Mouse (Mus musculus): ENCODE data around the gene Gm4881. TPM values are rescaled to one million over a fixed set of nuclear protein-coding genes. Genes with fewer than 3 reads are reported as not detected.
"Not testable (repeated sequence)": the region's sequence is repeated elsewhere in the genome, so short reads cannot be mapped to it uniquely, and the experiment has no call there.

Gene Gm4881
- polyA plus RNA-seq, 1 experiment from 2014 or later = not detected

GRCm38 (mm10) chr7:24896269-24896668 lies 48.0 kb downstream of the Gm4881 start:
- no peaks in the 10 kb centered on the region for H3K27me3 ChIP-seq
- peaks cover 4% of the 10 kb centered on the region; the same call in 1 of the 2 replicates for H3K4me1 ChIP-seq (replicated peaks)
- no peak for ATAC-seq (ENCODE audit: insufficient number of reproducible peaks, insufficient read depth, low FRiP score, low TSS enrichment, low read depth)
- no peak overlapping the region for H3K9ac ChIP-seq (replicated peaks)
- no peaks in the 10 kb centered on the region for H3K9me3 ChIP-seq
- H3K4me3 ChIP-seq (replicated peaks) = no peak overlapping the region
- WGBS = 88% methylated on average over 8 of the region's 8 CpGs
- H3K36me3 ChIP-seq = 0 out of 2 replicates have a peak, but pooled peaks cover 3% of the 10 kb centered on the region
- no peak overlapping the region for H3K4me2 ChIP-seq
- no peak overlapping the region for H3K27ac ChIP-seq

GRCm38 (mm10) chr7:24895749-24896148 lies 48.5 kb downstream of the Gm4881 start:
- not testable (repeated sequence) for H3K4me1 ChIP-seq (replicated peaks); H3K9ac ChIP-seq (replicated peaks); H3K27me3 ChIP-seq; H3K4me2 ChIP-seq; H3K36me3 ChIP-seq; ATAC-seq (ENCODE audit: insufficient number of reproducible peaks, insufficient read depth, low FRiP score, low TSS enrichment, low read depth); H3K4me3 ChIP-seq (replicated peaks); H3K27ac ChIP-seq; H3K9me3 ChIP-seq
- WGBS = 88% methylated on average over 2 of the region's 2 CpGs

- Histone ChIP-seq H3K4me3 (replicated peaks) (no peak overlapping the region), H3K4me1 (replicated peaks) (peaks cover 11% of the 10 kb centered on the region), H3K27me3 (no peaks in the 10 kb centered on the region), H3K4me2 (no peak overlapping the region), H3K27ac (no peak overlapping the region), H3K9ac (replicated peaks) (no peak overlapping the region), H3K36me3 (peaks cover 41% of the 10 kb centered on the region), H3K9me3 (no peaks in the 10 kb centered on the region)
- 79% methylated on average over 2 of the region's 2 CpGs for whole genome bisulfite sequencing
- ATAC-seq (ENCODE audit: insufficient number of reproducible peaks, insufficient read depth, low FRiP score, low TSS enrichment, low read depth) = no peak
Measured at GRCm38 (mm10) chr7:24892125-24892583, 52.1 kb downstream of the Gm4881 start.

DNA sequence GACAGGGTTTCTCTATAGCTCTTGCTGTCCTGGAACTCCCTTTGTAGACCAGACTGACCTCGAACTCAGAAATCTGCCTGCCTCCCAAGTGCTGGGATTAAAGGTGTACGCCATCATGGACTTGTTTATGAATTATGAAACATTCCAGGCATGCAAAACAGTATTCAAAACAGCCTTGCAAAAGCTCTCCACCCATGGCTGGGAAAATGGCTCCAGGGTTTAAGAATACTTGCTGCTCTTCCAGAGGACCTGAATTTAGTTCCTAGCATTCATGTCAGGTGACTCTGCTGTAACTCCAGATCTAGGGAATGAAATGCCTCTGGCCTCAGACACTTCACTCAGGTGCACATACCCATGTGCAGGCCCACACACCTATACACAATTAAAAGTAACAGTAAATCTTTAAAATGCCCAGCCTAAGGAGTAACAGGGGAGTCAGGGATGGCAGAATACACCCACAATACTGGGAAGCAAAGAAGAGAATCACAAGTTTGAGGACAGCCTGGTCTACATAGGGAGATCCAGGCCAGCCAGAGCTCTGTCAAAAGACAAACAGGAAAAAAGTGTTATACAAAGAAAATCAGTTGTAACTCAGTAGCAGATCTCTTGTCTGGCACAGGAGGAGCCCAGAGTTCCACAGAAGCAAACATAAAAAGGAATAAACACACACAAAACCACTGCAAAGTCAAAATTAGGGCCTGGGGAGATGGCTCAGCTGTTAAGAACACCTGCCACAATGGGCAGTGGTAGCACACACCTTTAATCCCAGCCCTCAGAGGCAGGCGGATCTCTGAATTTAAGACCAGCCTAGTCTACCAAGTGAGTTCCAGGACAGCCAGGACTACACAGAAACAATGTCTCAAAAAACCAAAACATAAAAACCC lies 52.8 kb downstream of the Gm4881 start:
- WGBS = 78% methylated on average over 3 of the region's 3 CpGs
- Histone ChIP-seq H3K36me3 (peaks cover 48% of the 10 kb centered on the region), H3K9me3 (no peaks in the 10 kb centered on the region), H3K4me2 (no peak overlapping the region), H3K27ac (no peak overlapping the region), H3K4me3 (replicated peaks) (no peak overlapping the region), H3K27me3 (no peaks in the 10 kb centered on the region), H3K9ac (replicated peaks) (no peak overlapping the region), H3K4me1 (replicated peaks) (peaks cover 16% of the 10 kb centered on the region)
- ATAC-seq (ENCODE audit: insufficient number of reproducible peaks, insufficient read depth, low FRiP score, low TSS enrichment, low read depth) = no peak

DNA sequence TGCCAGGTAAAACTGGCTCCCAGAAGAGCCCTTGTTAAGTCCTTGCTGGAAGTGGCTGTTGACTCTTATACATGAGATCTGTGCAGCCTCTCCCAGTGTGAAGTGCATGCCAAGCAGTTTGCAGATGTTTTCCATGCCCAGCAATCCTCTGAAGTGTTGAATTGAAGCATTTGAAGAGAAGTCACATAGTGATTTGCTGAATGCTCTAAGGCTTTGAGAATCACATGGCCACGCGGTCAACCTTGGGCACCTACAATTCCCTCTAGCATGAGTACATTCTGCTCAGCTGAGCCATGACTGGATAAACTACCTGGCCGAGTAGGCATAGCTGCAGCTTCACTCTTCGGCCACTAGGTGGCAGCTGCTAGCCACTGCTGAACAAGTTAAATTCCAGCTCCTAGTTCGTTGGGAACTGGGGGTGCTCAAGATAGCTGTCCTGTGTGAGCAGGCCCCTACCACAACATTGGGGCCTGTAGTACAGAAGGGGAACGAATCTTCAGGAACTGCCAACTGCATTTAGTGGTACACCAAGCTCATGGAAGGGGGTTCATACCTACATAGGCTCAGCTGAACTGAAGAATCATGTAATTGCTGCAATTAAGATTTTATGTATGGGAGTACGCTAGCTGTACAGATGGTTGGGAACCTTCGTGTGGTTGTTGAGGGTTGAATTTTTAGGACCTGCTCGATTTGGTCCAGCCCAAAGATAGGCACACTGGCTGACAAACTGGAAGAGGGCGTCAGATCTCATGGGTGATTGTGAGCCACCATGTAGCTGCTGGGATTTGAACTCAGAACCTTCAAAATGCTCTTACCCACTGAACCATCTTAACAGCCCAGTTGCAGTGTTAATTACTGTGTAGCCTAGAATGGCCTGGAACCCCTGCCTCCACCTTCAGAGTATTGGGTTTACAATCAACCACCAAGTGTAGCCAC lies 53.7 kb downstream of the Gm4881 start:
- Histone ChIP-seq H3K4me1 (replicated peaks) (peaks cover 25% of the 10 kb centered on the region), H3K9me3 (no peaks in the 10 kb centered on the region), H3K27me3 (no peaks in the 10 kb centered on the region), H3K9ac (replicated peaks) (no peak overlapping the region), H3K36me3 (peaks cover 57% of the 10 kb centered on the region), H3K4me3 (replicated peaks) (no peak overlapping the region), H3K27ac (no peak overlapping the region; the same call in 1 of the 2 replicates), H3K4me2 (no peak overlapping the region)
- peak; percentile 69; the same call in 1 of the 2 replicates for ATAC-seq (ENCODE audit: insufficient number of reproducible peaks, insufficient read depth, low FRiP score, low TSS enrichment, low read depth)
- 37% methylated on average over 10 of the region's 10 CpGs for WGBS

GRCm38 (mm10) chr7:24889431-24890220 lies 54.7 kb downstream of the Gm4881 start:
- peaks cover 29% of the 10 kb centered on the region for H3K4me1 ChIP-seq (replicated peaks)
- no peak; the same call in 1 of the 2 replicates for ATAC-seq (ENCODE audit: insufficient number of reproducible peaks, insufficient read depth, low FRiP score, low TSS enrichment, low read depth)
- H3K4me3 ChIP-seq (replicated peaks) = no peak overlapping the region
- H3K36me3 ChIP-seq = peaks cover 59% of the 10 kb centered on the region
- H3K27ac ChIP-seq = no peak overlapping the region; the same call in 1 of the 2 replicates
- H3K9ac ChIP-seq (replicated peaks) = no peak overlapping the region
- 80% methylated on average over 6 of the region's 6 CpGs for WGBS
- H3K4me2 ChIP-seq = no peak overlapping the region
- H3K27me3 ChIP-seq = no peaks in the 10 kb centered on the region
- no peaks in the 10 kb centered on the region for H3K9me3 ChIP-seq

DNA sequence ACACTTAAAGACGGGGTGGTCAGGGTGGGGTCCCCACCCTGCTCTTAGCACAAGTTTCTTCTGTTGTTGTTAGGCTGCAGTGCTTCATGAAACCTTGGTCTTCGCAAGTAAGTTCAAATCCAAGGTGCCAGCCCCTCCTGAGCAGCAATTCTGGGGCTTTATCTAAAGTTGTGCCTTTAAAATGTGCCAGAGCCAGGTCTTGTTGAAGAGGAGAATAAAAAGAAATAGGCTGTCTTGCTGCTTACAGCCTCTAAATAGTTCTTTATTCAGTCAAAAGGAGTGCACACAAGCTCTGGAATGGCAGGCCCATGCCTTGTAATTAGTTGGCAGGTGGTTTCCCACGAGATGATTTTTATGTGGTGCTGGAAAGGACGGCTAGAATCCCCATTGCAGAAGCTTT lies 57.2 kb downstream of the Gm4881 start:
- 71% methylated on average over 4 of the region's 4 CpGs for WGBS
- no peak for ATAC-seq (ENCODE audit: insufficient number of reproducible peaks, insufficient read depth, low FRiP score, low TSS enrichment, low read depth)
- peak overlapping the region; percentile 53; the same call in 1 of the 2 replicates for H3K27ac ChIP-seq

DNA sequence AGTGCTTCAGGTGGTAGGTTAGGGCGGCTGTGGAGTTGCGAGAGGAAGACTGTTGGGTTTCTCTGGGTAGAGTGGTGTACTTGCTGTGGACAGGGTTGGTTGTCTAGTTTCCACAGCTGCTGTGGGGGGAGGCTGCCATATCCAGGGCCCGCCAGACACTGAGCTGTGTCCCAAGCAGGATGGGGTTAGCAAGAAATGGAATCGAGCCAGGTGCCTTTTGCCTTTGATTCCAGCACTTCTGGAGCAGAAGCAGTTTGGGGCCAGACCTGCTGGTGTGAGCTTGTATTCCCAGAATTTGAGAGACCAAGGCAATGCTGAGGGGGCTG lies 58.0 kb downstream of the Gm4881 start:
- peaks cover 29% of the 10 kb centered on the region for H3K4me1 ChIP-seq (replicated peaks)
- H3K36me3 ChIP-seq = peaks cover 56% of the 10 kb centered on the region
- peak overlapping the region; percentile 99 for H3K4me3 ChIP-seq (replicated peaks)
- no peaks in the 10 kb centered on the region for H3K27me3 ChIP-seq
- ATAC-seq (ENCODE audit: insufficient number of reproducible peaks, insufficient read depth, low FRiP score, low TSS enrichment, low read depth) = no peak
- peak overlapping the region; percentile 89 for H3K4me2 ChIP-seq
- WGBS = 71% methylated on average over 4 of the region's 4 CpGs
- H3K9me3 ChIP-seq = no peaks in the 10 kb centered on the region
- H3K27ac ChIP-seq = peak overlapping the region; percentile 53; the same call in 1 of the 2 replicates
- H3K9ac ChIP-seq (replicated peaks) = peak overlapping the region; percentile 100

More for the DNA sequence above, 57.2 kb downstream of the Gm4881 start:
- Histone ChIP-seq H3K4me1 (replicated peaks) (peaks cover 29% of the 10 kb centered on the region), H3K4me3 (replicated peaks) (no peak overlapping the region; the same call in 1 of the 2 replicates), H3K9ac (replicated peaks) (peak overlapping the region; percentile 100), H3K4me2 (peak overlapping the region; percentile 89), H3K9me3 (no peaks in the 10 kb centered on the region), H3K36me3 (peaks cover 56% of the 10 kb centered on the region), H3K27me3 (no peaks in the 10 kb centered on the region)

DNA sequence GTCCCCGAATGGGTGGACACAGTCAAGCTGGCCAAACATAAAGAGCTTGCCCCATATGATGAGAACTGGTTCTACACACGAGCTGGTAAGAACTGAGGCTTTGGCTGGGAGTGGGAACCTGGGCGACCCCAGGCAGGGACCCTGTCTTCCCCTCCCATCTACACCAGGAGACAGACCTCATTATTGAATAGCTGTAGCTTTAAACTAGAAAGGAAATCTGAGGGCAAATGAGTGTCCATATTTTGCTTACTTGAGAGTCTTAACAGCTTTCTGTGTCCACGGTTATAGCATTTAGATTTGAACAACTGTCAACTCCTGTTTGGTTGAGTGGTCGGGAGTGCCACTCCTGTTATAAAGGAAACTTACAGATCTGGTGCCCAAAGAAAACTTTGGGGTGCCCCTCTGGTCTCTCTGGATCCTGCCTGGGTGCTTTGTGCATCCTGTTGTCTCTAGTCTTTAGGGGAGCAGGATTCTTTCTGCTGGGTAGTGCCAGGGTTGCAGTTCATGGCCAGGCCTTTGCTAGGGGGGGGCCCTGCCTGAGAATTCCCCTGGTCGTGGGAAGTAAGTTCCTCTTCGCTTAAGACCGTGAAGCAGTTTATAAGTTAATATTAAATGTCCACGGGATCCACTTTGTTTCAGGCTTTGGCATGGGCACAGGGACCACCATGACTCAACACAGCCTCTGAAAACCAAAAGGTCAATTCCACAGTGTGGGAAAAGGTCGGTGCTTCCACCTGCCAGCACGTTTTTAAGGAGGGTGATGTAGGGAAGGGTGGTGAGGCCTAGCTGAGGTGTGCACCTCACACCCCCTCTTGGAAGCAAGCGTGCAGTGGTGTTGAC lies 58.6 kb downstream of the Gm4881 start:
- peaks cover 29% of the 10 kb centered on the region for H3K4me1 ChIP-seq (replicated peaks)
- 41% methylated on average over 12 of the region's 12 CpGs for WGBS
- ATAC-seq (ENCODE audit: insufficient number of reproducible peaks, insufficient read depth, low FRiP score, low TSS enrichment, low read depth) = no peak
- H3K4me3 ChIP-seq (replicated peaks) = peak overlapping the region; percentile 99
- H3K4me2 ChIP-seq = peak overlapping the region; percentile 89
- H3K36me3 ChIP-seq = peaks cover 53% of the 10 kb centered on the region
- peak overlapping the region; percentile 100 for H3K9ac ChIP-seq (replicated peaks)
- H3K27me3 ChIP-seq = no peaks in the 10 kb centered on the region
- no peaks in the 10 kb centered on the region for H3K9me3 ChIP-seq
- H3K27ac ChIP-seq = no peak overlapping the region; the same call in 1 of the 2 replicates
